Mouse (Mus musculus): ENCODE measurements around the gene Apoe.

Apoe gene

GRCm38 (mm10) chr7:19698907-19699826, at the start of gene Apoe:
TSS of gene Apoe (minus strand) at chr7:19699188.
- DNase-seq (ENCODE audit: low spot score in 2 of 2) = peak in 1 of 2 experiments; percentile 16

DNA sequence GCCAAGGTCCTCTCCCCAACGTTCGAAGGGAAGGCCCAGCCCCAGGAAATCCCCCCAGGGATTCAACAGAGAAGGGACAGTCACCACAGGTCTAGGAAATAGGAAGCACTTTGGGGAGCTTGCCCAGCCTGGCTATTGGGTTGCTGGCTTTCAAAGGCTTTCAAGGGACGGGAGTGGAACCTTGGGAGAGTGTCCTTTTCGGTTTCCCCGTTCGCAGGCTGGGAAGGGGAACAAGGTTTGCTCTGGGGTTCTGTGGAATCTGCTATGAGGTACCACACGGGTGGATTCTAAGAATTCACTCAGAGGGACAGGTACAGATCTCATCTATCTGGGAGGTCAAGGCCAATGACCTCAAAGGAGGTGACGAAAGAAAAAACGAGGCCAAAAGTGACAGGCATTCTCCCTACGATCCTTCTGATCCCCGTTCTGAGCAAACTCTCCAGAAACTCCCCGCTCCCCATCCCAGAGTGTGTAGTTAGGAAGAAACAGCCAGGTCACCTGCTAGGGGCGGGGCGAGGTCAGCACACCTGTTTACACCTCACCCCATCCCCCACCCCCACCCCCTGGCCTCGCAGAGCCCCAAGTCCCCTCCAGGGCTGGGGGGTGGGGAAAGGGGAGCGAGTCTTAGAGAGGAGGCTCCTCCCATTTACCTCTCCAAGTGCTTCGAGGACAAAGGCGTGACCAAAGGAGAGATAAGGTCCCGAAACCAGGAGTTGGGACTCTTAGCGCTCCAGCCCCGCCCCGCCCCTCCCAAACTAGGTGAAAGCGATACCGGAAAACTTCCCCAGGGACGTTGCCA, 48.6 kb upstream of the Apoe start:
- no peak for DNase-seq (ENCODE audit: low spot score in 2 of 2)

GRCm38 (mm10) chr7:19746426-19747201, 47.6 kb upstream of the Apoe start:
- DNase-seq (ENCODE audit: low spot score in 2 of 2) = no peak

DNA sequence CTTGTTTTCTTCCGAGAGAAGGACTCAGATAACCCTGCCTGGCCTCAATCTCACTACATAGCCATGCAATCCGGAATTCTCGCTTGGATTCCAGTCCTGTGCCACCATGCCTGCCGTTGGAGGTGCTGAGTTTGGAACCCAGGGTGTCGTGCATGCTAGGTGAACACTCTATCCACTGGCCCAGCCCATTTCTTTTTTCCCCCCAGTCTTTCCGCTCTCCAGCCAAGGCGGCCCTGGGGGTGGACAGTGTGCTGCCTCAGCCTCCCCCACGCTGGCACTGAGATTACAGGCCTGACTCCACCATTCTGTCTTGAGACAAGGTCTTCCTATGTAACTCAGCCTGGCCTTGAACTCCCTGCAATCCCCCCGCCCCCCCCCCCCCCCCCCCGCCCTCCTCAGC, 47.0 kb upstream of the Apoe start:
- no peak for DNase-seq (ENCODE audit: low spot score in 2 of 2)

- no peak for DNase-seq (ENCODE audit: low spot score in 2 of 2)
These were observed 45.8 kb upstream of the Apoe start for GRCm38 (mm10) chr7:19744590-19745385.

DNA sequence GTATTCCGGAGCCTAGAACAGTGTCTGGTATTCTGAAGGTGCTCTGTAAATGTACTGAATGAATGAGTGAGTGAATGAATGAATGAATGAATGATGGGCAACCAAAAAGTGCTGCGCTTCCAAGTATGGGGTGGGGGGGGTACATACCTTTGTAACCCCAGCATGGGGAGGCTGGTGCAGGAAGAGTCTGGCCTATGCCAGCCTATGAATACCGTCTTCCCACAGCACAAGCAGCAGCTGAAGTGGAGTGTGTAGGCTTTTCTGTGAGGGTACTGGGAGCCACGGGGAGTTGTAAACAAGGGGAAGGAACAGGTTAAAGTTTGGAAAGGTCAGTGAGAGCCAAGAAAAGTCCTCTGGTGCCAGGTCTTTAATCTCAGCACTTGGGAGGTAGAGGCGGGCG, 44.8 kb upstream of the Apoe start:
- DNase-seq (ENCODE audit: low spot score in 2 of 2) = no peak

GRCm38 (mm10) chr7:19742468-19742867, 43.5 kb upstream of the Apoe start:
- no peak for DNase-seq (ENCODE audit: low spot score in 2 of 2)

DNA sequence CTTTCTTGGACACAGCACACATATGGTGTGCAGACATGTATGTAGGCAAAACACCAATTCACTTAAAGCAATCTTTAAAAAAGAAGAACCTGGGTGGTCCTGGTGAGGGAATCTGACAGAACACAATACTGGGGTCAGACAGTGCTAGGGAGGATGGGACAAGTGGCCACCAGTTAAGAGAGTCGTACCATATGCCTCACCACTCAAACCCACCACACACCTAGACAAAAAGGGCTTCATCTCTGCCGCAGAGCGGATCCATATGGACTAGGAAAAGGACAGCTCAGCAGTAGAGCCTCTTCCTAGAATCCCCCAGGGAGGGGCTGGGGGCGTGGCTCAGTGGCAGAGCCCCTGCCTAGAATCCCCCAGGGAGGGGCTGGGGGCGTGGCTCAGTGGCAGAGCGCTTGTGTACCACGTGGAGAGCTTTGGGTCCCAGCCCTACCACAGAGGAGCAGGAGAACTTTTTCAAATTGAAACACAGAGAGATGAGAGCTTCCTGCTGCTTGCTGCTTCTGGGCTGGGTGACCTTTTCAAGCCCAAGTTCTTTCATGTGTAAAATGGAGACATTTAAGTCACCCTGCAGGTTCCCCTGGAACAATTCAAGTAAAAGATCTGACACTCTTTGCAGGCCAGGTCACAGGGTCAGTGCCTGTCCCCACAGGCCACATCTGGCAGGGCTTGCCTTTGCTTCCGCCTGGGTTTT, 42.5 kb upstream of the Apoe start:
- DNase-seq (ENCODE audit: low spot score in 2 of 2) = no peak

DNA sequence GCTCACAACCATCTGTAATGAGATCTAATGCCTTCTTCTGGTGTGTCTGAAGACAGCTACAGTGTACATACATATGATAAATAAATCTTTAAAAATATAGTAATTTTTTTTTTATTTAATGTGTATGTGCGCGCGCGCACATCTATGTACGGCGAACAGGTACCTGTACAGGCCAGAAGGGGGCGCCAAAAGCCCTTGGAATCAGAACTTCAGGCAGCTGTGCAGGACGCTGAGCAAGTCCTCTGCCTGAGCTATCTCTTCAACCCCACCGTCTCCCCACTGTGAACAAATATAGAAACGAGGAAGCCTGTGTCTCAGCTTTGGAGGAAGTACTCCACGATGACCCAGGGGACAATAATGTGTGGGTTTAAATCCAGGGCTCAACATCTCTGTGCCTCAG, 41.3 kb upstream of the Apoe start:
- no peak for DNase-seq (ENCODE audit: low spot score in 2 of 2)

- DNase-seq (ENCODE audit: low spot score in 2 of 2) = no peak
These were observed 39.8 kb upstream of the Apoe start for GRCm38 (mm10) chr7:19738771-19739170.

- no peak for DNase-seq (ENCODE audit: low spot score in 2 of 2)
These were observed 37.5 kb upstream of the Apoe start for GRCm38 (mm10) chr7:19736389-19737057.

GRCm38 (mm10) chr7:19734178-19734666, 35.2 kb upstream of the Apoe start:
- DNase-seq (ENCODE audit: low spot score in 2 of 2) = no peak

- DNase-seq (ENCODE audit: low spot score in 2 of 2) = no peak
These were observed 27.6 kb upstream of the Apoe start for GRCm38 (mm10) chr7:19726541-19726940.

DNA sequence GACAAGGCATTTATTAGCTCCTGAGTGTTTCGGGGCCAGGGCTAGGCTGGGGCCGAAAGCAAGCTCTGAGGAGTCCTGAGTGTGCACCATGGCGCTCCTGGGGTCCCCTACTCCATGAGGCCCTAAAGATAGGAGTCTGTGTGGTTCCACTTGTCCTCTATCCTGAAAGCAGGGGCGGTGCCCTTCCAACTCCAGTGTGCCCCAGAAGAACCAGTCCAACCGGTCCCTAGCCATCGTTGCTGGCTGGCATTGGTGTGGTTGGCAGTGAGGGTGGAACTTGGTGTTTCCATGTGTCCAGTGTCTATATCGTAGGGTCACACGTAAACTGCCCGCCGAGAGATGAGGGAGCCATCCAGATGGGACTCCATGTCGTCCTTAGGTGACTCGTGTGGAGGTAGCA, 25.2 kb upstream of the Apoe start:
- DNase-seq (ENCODE audit: low spot score in 2 of 2) = no peak

DNA sequence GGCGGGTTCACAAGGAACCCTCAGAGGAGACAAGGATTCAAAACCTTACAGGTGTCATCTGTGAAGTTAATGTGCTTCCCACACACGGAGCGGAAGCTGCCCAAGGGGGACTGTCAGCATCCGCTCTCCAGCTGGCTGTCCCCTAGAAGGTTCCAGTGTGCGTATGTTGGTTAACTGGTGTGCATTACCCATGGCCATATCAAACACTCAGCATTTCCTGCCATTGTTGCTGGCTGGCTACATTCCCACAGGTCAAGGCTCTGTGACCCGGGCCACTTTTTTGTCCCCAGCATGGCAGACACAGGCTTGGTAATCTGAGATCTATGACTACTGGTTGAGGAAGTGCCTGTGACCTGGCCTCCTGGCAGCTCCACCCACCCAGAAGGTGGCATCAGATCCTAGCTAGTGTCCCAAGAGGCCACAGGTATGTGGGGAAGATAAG, 23.8 kb upstream of the Apoe start:
- DNase-seq (ENCODE audit: low spot score in 2 of 2) = no peak

DNA sequence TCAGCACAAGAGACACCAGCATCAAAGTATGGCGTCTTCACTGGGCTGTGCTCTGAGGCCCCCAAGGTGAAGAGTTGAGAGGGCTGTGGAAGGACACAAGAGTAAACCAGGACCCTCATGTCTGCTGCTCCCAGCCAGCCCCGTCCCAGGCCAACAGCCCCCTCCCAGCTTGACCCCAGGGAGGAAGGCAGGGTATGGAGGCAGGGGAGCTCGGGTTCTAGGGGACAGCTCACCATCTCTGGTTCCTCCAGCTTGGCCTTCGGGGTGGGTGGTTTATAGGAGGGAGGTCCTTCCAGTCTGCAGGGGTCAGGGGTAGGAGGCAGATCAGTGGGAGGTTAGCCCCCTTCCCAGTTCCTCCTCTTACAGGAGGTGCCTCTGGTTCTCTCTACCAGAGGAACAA, 20.2 kb upstream of the Apoe start:
- DNase-seq (ENCODE audit: low spot score in 2 of 2) = no peak

DNA sequence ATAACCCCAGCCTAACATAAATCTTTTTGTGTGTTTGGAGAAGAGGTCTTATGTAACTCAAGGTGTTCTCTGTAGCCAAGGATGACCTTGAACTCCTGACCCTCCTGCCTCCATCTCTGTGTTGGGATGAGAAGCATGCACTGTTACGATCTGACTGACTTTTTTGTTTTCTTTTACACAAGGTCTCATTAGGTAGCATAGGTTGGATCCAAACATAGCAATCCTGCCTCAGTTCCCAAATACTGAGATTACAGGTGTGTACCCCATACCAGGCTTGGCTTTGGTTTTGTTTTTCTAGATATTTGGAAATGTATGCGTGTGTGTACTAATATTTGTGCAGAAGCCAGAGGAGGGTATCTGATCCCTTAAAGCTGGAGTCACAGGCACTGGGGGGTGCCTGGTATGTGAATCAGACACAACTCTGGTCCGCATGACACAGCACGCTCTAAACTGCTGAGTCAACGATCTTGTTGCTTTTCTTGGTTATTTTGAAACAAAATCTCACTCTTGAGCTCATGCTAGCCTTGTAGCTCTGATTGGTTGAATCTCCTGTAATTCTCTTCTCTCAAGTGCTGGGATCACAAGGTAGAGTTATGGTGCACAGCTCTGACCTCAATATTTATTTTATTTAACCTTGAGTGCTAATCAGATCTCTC, 19.4 kb upstream of the Apoe start:
- DNase-seq (ENCODE audit: low spot score in 2 of 2) = no peak

GRCm38 (mm10) chr7:19717346-19717745, 18.4 kb upstream of the Apoe start:
- no peak for DNase-seq (ENCODE audit: low spot score in 2 of 2)

- no peak for DNase-seq (ENCODE audit: low spot score in 2 of 2)
These were observed 17.8 kb upstream of the Apoe start for GRCm38 (mm10) chr7:19716822-19717221.
